Mouse (Mus musculus) neural tube, embryonic 10.5 days (tissue): Measurements from ENCODE around the gene Lsm10.
"Not testable (repeated sequence)": the region's sequence is repeated elsewhere in the genome, so short reads cannot be mapped to it uniquely, and the experiment has no call there.

Experiments
- DNase-seq: peaks from one replicate; pipeline ENCODE4 v3.0.0-alpha.2; 2017; ENCODE audit warnings: low spot score; ENCODE audit errors: extremely low spot score

Gene Lsm10

DNA sequence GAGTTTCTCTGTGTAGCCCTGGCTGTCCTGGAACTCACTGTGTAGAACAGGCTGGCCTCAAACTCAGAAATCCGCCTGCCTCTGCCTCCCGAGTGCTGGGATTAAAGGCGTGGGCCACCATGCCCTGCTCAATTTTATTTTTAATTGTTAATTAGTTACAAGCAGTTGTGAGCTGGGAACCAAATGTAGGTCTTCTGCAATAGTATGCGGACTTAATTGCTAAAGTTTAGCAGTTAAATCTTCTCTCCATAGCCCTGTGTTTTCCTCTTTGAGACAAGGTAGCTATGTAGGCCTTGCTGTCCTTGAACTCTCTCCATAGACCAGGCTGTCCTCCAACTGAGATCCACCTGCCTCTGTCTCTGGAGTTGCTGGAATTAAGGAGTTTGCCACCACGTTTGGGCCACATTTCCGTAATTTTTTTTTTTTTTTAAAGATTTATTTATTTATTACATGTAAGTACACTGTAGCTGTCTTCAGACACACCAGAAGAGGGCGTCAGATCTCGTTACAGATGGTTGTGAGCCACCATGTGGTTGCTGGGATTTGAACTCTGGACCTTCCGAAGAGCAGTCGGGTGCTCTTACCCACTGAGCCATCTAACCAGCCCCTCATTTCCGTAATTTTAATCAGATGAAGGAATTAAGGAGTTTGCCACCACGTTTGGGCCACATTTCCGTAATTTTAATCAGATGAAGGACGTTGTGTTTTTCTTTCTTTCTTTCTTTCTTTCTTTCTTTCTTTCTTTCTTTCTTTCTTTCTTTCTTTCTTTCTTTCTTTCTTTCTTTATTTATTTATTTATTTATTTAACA, 597 bp upstream of the Lsm10 start:
- not testable (repeated sequence) for DNase-seq

DNA sequence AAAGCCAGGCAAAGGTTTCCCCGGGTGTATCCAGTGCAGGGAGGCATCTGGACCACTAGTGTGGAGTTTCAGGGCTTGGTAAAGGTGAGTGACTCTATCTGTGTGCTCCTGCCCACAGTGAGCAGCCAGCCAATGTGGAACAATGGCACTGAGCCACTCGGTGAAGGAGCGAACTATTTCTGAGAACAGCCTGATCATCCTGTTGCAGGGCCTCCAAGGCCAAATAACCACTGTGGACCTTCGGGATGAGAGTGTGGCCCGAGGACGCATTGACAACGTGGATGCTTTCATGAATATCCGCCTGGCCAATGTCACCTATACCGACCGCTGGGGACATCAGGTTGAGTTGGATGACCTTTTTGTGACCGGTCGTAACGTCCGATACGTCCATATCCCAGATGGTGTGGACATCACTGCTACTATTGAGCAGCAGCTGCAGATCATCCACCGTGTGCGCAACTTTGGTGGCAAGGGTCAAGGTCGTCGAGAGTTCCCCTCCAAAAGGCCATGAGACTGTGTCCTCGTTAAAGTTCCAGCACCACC, 1.4 kb downstream of the Lsm10 start:
- DNase-seq, result no peak

DNA sequence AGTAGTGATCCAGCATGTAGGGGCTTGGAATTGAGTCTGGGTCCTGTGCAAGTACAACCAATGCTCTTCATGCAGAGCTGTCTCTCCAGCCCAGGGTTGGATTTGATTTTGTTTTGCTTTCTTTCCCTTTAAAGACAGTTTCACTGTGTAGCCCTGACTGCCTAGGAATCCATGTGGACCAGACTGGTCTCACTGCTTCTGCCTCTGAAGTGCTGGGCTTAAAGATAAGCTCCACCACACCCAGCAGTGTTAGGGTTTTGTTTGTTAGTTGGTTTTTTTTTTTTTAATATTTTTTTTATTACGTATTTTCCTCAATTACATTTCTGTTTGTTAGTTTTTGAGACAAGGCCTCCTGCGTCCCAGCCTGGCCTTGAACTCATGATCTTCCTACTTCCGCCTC, 2.9 kb downstream of the Lsm10 start:
- no peak for DNase-seq

DNA sequence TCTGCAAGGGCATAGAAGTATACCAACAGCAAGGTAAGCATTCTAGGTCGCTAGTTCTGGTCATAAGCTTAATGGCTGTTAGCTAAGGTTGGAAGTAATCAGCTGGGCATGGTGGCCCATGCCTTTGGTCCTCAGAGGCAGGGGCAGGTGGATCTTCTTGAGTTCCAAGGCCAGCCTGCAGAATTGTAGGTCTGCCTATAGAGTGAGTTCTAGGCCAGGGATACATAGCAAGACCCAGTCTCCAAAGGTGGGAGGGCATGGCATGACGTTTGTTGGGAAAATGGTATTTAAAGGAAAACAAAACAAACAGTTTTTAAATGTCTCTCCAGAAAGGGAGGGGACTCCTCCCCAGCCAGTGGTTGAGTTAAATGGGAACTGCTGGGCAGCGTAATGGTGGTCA, 4.3 kb downstream of the Lsm10 start:
- DNase-seq, result no peak

DNA sequence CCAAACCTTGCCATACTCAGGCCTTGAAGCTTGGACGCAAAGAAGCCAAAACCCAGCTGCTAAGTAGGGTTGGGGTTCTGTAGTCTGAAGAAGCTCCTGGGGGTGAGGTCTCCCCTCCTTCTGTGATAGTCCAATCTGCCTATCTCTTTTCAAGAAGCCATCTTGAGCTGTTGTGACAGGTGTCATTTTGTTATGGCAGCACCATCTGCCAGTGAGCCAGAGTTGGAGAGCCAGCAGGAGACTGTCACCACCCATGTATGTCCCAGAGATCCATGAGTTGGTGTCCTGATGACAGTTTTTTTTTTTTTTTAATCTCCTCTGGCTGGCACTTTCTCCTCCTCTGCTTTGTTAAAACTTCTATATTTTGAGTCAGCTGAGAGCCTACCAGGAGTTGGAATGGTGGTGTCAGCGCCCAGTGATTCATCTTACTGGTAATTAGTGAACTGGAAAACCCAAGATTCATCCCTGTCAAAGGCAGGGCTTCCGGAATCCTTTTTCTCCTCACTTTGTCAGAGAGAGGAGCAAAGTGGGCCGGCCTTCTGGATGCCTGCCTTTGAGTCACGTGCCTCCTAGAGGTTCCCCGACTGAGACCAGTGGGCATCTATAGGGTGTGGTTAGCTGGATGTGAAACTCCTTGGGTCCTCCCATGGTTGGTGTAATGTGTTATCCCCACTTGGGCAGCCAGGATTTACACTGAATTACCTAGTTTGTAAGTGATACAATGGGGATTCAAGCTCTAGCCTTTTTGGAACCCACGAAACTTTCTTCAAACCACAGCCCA, 5.8 kb downstream of the Lsm10 start:
- no peak for DNase-seq

DNA sequence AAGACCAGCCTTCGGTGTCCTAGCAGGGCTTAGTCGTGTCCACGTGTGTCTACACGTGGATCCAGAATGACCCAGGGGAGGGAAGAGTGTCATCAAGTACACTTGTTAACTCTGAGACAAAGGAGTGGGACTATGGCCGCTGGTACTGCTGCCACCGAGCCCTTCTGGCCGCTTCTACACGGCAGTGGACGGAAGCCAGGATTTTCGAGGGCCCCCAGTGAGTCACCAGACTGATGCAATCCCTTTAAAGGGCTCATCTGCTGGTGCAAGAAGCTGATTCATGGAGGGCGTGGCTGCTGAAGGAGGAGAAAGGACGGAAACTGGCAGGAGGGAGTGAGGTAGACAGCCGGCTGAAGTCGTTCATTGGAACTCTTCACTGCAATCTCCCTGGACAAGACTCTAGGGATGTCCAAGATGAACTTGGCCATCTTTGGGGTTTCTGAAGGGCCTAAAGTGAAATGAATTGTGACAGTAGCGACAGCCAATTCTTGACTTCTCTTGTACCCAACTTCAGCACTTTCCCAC, 6.7 kb downstream of the Lsm10 start:
- DNase-seq, result peak; percentile 65

DNA sequence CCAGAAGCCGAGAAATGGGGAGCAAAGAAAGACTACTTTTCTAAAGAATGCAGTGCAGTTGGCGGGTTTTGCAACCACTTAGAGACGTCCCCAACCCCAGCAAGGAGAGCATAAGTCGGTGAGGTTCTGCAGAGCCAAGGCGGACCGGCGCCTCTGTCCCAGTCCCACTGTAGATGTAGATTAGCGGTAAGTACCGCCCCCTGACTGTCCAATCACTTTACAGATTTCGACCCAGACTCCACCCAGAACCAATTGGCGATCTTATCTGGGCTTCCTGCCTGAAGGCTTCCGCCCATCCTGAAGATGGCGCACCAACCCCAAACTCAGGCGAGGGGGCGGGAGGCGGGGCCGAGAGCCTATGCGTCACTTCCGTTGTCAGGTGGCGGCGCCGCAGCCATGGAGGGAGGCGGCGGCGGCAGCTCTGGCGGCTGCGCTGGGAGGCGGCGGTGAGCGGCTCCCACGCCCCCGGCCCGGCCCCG, 7.2 kb downstream of the Lsm10 start, which contains the start of gene Stk40:
Gene Stk40, plus strand, starts transcription at position 368 of the 479 bp plus-strand sequence.
- peak; percentile 98 for DNase-seq

DNA sequence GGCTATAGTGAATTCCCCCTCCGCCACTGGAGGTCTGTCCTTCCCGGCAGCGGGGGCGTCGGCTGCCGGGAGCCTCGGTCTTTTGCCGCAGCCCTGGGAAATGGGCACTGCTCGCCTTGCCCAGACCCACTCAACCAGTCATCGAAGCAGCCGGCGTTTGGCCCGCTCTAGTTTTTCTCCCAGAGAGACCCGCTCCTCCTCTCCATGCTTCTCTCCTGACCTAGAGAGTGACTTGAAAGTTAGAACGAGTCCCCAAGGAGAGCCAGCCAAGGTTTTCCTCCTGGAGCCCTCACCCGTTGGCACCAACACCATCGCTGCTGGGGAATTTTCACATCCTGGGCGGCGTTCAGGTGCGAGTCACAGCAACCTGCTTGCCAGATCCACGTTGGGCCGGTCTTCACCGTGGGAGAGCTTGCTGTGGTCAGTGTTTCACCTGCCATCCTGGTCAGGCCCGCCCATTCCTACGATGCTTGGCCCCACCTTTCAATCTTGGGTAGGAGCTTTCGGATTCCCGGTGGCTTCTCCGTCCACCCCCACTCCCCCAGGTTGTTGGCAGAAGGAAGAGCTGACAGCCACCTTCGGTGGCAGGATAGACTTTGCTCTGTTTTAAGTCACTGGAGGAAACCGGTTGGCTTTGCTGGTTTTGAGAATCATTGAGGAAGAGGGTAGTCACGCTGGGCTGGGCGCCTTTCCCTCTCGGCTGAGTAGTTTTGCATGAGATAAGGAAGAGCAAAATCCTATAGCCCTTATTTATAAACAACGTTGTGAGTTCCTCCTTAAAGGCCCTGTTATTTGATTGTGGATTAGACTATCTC, 8.0 kb downstream of the Lsm10 start:
- DNase-seq, result no peak

DNA sequence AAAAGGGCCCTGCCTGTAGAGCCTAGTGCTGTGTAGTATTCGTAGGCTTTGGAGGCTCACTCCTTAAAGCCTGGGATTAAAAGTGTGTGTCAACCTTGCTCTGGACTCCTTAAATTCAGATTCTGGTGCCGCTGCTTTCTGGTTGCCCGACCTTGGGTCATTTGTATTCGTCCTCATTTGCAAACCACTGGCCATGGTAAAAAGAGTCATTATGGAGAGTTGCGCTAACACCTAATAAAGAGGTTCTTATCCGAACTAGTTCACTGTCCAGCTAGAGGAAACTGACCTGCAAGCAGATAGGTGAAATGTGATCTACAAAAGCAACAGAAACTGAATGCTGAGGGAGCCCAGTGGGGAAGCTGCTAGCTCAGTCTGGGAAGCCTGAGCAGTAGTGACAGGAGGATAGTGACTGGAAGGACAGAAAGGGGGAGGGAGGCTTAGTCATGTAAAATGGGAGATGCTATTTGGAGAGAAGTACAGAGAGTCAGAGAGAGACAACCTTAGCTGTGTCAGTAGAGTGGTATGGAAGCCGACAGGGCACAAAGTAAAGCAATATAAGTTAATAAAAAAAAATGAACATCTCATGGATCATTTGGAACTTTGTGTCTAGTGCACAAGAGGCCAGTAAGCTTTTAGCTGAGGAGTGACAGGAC, 8.8 kb downstream of the Lsm10 start:
- no peak for DNase-seq

DNA sequence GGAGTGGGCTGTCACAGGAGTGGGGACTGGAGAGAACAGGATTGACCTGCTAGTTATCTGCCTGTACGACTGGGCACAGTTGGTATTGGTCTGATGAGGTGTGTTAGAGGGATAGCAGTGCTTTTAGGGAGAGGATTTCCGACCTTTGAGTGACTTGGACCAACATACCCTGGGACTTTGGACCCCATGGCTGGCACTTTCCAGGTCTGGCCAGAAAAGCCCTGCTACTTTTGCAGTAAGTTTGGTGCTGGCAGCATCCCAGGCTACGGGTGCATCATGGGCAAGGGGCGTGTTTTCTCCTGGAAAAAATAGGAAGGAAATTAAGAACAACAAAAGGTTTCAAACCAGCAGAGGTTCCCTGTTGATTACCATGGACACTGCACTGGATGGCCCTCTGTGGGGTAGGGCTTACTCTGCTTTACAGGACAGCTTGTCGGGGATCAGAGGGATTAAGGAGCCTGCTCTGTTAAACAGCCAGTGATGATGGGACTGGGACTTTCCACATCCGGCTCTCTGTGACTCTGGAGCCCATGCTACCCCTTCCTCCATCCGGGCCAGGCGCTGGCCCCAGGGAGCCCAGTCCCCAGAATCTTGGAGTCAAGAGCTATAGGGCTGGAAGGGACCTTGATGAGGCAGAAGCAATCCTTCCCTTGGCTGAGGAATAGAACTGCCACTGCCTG, 11.8 kb downstream of the Lsm10 start:
- DNase-seq, result no peak

DNA sequence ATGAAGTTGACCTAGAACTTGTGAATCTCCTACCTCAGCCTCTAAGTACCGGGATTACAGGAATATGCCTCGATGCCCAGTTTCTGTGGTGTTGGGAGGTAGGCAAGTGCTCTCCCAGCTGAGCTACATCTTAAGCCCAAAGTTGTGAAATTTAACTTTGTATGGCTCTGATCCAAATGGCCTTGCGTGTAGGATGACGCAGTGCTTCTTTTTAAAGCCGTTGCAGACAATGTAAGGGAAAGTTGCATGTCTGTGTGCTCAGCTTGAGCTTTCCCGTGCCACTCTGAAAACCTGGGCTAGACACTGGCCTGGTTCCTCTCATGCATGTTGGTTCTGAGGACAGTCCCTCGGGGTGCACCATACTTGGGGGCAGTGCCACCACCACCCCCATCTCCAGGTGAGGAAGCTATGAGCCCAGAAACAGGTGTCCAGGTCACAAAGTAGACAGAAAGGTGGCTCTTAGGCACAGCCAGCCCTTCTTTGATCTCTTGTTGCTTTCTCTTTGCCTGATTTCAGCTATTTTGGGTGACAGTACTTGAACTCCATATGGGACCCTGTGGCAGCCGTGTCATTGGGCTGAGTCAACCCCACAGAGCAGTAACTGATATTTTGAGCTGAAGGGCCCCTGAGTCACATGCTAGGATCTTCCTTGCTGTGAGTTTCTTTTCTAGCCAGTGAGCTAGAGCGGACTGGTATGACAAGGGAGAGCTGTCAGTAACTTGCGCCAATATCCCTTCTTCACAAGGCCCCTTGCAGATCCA, 13.4 kb downstream of the Lsm10 start:
- DNase-seq, result no peak

DNA sequence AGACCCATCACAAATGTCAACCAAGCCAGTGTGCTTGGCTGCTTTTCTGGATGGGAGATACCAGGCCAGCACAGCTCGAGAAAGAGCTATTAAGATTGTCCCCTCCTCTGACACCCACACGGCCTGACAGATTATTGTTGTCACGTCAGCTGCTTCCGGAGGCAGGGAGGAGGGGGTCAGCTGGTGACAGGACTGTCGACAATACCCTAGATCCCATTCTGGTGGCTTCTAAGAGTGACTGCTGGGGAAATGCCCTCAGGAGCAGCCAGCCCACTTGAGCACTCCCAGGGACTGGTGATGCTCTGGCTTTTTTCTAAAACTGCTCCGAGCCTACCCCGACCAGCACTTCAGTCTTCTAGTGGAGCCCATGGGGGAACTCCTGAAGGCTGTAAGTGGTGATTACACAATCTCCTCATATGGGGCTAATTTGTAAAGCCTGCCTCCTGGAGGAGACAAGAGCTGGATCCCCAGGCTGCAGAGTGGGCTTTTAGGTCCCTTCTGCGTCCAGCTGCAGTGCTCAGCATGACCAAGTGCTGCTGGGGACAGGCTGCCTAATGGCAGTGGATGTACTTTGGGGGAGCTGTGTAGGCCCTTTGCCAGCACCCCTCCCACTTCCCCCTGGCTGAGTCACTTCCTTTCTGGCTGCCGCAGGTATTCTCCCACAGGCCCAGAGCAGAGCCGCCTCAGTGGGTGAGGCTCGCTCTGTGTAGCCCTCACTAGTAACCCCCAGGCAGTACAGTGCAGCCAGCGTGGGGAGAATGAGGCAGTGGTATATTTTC, 14.1 kb downstream of the Lsm10 start:
- DNase-seq, result no peak

DNA sequence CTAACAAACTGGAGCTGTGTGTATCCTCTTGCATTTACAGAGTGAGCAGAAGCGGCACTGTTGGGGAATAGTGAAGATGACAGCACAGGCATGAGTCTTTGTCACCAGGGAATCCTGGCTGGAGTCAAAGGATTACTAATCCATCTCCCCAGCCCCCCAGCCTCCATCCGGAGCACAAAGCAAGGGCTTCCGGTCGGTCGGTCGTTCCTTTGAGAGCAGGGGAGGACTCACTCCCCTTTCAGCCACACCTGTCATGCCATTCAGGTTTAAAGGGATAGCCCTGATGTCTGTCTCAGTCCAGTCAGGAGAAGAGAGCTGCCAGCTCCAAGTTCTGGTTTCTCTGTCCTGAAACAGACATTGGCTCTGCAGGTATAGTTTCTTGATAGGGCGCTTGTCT, 14.7 kb downstream of the Lsm10 start:
- no peak for DNase-seq

DNA sequence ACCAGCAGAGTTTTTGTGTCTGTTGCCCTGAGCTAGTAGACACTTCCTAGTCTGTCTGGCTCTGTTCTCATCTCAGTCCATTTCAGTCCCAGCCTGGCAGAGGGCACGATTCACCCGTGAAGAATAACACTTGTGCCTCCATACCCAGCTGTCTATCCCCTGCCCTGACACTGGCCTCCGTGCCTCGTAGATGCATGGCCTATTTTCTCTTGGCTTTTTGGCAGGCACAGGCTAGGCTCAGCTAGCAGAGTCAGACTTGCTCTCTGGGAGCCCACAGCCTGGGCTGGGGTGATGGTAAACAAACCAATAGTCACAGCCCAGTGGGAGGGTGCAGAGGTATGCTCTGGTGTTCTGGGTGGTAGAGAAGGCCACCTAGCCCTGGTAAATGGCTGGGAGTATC, 16.8 kb downstream of the Lsm10 start:
- DNase-seq, result no peak

DNA sequence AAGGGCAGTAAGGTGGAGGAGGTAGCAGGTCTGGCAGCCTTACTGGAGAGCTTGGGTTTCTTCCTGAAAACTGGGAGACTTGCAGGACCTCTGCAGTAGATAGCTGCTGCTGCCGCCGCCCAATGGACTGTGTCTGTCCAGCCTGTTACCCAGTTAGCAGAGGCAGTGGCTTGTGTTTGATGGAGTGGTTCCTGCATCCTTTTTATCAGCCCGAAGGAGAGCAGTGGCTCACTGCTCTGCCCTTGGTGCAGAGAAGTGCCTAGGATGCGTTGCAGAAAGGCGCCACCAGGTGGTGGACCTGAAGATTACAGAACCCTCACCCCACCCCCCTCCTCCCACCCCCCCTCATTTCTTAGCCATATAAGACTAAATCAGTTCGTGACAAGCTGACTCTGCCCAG, 17.5 kb downstream of the Lsm10 start:
- DNase-seq, result peak; percentile 54

DNA sequence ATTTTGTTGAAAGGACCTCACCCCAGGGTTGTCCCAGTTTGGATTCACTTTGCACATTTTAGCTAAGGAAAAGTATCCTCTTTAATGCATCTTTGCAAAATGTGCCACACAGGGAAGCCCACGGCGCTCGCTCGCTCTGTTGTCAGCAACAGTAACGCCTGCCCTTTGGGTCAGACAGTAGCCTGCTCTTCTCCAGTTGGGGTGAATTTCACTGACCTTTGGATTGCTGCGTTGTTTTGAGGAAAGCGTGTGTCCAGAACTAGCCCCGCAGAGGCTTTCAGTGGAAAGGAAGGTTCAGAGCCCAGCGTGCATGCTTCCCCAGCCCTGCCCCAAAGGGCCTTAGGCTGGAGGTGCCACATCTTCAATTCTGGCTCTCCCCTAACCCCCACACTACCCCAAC, 19.0 kb downstream of the Lsm10 start:
- no peak for DNase-seq

DNA sequence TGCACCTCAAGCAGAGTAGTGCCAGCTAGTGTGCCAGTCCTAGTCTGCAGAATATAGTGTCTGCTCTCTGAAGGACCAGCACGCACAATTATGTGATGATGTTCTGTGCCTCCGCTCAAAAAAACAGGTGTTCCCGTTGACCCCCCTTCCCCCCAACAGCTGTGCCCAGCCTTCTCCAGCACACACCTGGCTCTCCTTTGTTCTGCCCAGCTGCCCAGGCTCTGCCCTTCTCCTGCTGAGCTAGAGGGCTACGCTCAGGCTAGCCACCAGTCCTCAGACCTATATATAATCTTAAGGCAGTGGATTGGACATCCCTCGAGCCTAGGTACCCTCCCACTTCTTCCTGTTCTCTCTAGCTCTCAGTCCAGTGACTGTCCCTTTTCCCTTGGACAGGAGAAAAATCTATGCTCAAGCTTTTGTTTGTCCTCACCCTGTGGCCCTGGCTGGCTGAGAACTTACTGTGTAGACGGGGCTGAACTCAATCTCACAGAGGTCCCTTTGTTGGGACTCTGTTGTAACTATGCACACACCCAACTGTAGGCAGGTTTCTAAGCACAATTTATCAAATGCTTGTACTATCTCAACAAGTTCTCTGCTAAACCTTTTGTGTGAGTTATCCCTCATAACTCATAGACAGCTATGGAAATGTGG, 19.6 kb downstream of the Lsm10 start:
- DNase-seq, result no peak

DNA sequence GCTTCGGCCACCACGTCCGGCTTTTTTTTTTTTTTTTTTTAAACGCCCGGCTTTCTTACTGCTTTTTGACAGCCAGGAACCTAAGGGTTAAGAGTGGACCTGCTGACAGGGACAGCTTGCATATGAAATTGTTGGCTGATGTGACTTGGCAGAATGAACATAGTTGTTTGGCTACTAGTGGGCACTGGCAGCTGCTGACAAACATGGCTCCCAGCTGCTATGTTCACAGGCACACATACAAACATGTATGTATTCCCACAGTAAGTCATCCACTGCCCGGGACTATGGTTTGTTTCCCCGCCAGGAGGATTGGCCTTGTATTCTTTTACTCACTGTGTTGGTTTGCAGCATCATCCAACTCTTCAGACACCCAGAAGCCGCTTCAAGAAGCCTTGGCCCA, 20.7 kb downstream of the Lsm10 start:
- no peak for DNase-seq
